Mouse (Mus musculus): ENCODE results near the gene Ankmy2. TPM values are rescaled to one million over a fixed set of nuclear protein-coding genes. Genes with fewer than 3 reads are reported as not detected.
A peak's percentile ranks its signal among the peaks of the same experiment; 100 is the strongest.

The Ankmy2 gene
- polyA plus RNA-seq, 1 experiment from 2014 or later, result 42.6 TPM

DNA sequence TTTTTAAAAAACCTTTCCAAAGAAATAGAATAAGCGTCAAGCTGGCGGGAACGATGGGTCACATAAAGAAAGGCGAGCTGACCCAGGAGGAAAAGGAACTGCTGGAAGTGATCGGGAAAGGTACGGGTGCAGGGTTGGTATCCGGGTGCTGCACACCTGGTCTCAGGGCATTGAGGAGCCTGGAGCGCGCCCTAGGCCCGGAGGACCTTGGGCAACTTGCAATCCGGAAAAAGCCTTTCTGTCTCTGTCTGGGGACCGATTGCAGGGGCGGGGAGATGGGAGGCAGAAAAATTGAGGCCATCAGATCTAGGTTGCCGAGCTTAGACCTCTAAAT is 357 bp downstream of the Ankmy2 start:
- H3K27me3 ChIP-seq (ENCODE audit: insufficient read depth, low read length), result no peaks in the 10 kb centered on the region
- 0 out of 2 replicates have a peak, but pooled peaks cover under 1% of the 10 kb centered on the region for H3K36me3 ChIP-seq (ENCODE audit: insufficient read depth)
- DNase-seq (no peak), ATAC-seq (ENCODE audit: insufficient read depth) (peak; percentile 52)
- H3K9me3 ChIP-seq (ENCODE audit: low read depth, low read length), result no peaks in the 10 kb centered on the region
- H3K4me1 ChIP-seq (ENCODE audit: insufficient read depth), result peaks cover 5% of the 10 kb centered on the region
- WGBS, result 0% methylated on average over 14 of the region's 14 CpGs
- H3K4me2 ChIP-seq, result peak overlapping the region; percentile 86
- H3K9ac ChIP-seq, result peak overlapping the region; percentile 86
- TF ChIP-seq CTCF (IDR thresholded peaks at IDR 0.05; ENCODE audit: low read depth), result no peak
- H3K27ac ChIP-seq (ENCODE audit: low read depth), result peak overlapping the region; percentile 96
- peak overlapping the region; percentile 86 for H3K4me3 ChIP-seq (ENCODE audit: low read depth, low read length)

DNA sequence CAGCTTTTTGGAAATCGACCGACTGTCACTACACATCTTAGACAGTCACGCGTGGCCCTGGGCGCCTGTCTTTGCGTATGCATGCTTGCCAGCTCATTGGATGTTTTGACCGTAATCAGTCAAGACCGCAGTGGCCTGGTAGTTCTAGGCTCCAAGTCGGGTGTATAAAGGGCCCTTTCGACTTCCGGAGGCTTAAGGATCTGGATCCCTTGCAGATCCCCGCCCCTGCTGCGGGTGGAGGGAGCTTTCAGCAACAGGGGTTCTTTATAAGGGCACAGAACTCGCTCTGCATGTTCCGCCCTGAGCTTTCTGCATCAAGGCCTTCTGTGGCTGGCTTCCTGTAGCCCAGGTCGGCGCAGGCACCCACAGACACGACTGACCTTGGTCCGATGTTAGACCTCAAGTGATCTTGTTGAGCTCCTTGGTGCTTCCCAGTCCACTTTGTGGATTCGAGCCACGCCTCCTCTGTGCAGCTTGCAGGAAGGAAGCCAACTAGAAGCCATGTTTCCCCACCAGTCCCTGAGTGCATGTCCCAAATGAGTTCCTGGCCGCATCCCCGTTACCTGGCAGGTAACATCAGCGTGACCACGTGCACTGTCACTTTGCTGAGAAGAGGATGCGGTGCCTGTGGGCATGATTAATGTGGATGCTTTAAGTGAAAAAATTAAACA is 859 bp downstream of the Ankmy2 start, which contains the start of gene Bzw2:
Gene Bzw2 (minus strand): TSS at position 443 of the 671 bp plus-strand sequence.
- TF ChIP-seq CTCF (IDR thresholded peaks at IDR 0.05; ENCODE audit: low read depth), result no peak
- Histone ChIP-seq H3K9me3 (ENCODE audit: low read depth, low read length) (no peaks in the 10 kb centered on the region), H3K4me3 (ENCODE audit: low read depth, low read length) (peak within 1 kb of the TSS; percentile 86), H3K4me2 (peak within 1 kb of the TSS; percentile 86), H3K4me1 (ENCODE audit: insufficient read depth) (peaks cover 5% of the 10 kb centered on the region), H3K9ac (peak within 1 kb of the TSS; percentile 86), H3K36me3 (ENCODE audit: insufficient read depth) (0 out of 2 replicates have a peak, but pooled peaks cover 3% of the 10 kb centered on the region), H3K27ac (ENCODE audit: low read depth) (peak within 1 kb of the TSS; percentile 96), H3K27me3 (ENCODE audit: insufficient read depth, low read length) (no peaks in the 10 kb centered on the region)
- WGBS, result 2% methylated on average over 26 of the region's 26 CpGs
- ATAC-seq (ENCODE audit: insufficient read depth) (peak; percentile 58), DNase-seq (peak; percentile 89)

- H3K36me3 ChIP-seq (ENCODE audit: insufficient read depth), result 0 out of 2 replicates have a peak, but pooled peaks cover 10% of the 10 kb centered on the region
- H3K4me2 ChIP-seq, result no peak overlapping the region
- 62% methylated on average over 7 of the region's 7 CpGs for WGBS
- no peaks in the 10 kb centered on the region for H3K9me3 ChIP-seq (ENCODE audit: low read depth, low read length)
- H3K27me3 ChIP-seq (ENCODE audit: insufficient read depth, low read length), result no peaks in the 10 kb centered on the region
- ATAC-seq (ENCODE audit: insufficient read depth) (no peak), DNase-seq (no peak)
- no peak overlapping the region for H3K27ac ChIP-seq (ENCODE audit: low read depth)
- H3K4me1 ChIP-seq (ENCODE audit: insufficient read depth), result 0 out of 2 replicates have a peak, but pooled peaks cover 3% of the 10 kb centered on the region
- H3K9ac ChIP-seq, result no peak overlapping the region
- H3K4me3 ChIP-seq (ENCODE audit: low read depth, low read length), result no peak overlapping the region
- TF ChIP-seq CTCF (IDR thresholded peaks at IDR 0.05; ENCODE audit: low read depth), result no peak
Observed at GRCm38 (mm10) chr12:36164126-36164791, 7.3 kb downstream of the Ankmy2 start.

- no peak for TF ChIP-seq CTCF (IDR thresholded peaks at IDR 0.05; ENCODE audit: low read depth)
- ATAC-seq (ENCODE audit: insufficient read depth), result no peak
Observed at GRCm38 (mm10) chr12:36165299-36165698, 8.4 kb downstream of the Ankmy2 start.

DNA sequence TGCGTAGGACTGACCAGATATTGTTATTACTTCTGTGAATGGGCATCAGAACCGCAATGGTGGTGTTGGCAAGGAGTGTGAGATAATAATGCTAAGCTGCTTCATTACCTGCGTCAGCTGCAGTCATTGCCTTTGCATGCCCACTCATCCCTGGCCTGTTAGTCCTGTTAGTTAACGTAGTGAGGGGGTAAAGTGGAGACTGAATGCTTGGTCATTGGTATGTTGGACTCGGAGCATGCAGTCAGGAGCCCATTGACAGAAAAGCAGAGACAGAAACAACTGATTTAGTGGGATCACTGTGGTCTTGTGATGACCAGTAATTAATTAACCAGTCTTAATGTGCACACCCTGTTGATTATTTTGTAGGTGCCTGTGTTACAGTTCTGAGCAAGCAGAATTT is 20.3 kb downstream of the Ankmy2 start:
- 89% methylated on average over 5 of the region's 5 CpGs for WGBS
- H3K4me2 ChIP-seq, result no peak overlapping the region
- ATAC-seq (ENCODE audit: insufficient read depth) (no peak), DNase-seq (no peak)
- H3K9me3 ChIP-seq (ENCODE audit: low read depth, low read length), result no peaks in the 10 kb centered on the region
- no peaks in the 10 kb centered on the region for H3K4me1 ChIP-seq (ENCODE audit: insufficient read depth)
- H3K27me3 ChIP-seq (ENCODE audit: insufficient read depth, low read length), result no peaks in the 10 kb centered on the region
- H3K4me3 ChIP-seq (ENCODE audit: low read depth, low read length), result no peak overlapping the region
- H3K9ac ChIP-seq, result no peak overlapping the region
- H3K36me3 ChIP-seq (ENCODE audit: insufficient read depth), result peaks cover 55% of the 10 kb centered on the region
- TF ChIP-seq CTCF (IDR thresholded peaks at IDR 0.05; ENCODE audit: low read depth), result no peak
- H3K27ac ChIP-seq (ENCODE audit: low read depth), result no peak overlapping the region

More at GRCm38 (mm10) chr12:36165299-36165698, 8.4 kb downstream of the Ankmy2 start:
- Histone ChIP-seq H3K27ac (ENCODE audit: low read depth) (no peak overlapping the region), H3K4me3 (ENCODE audit: low read depth, low read length) (no peak overlapping the region), H3K4me2 (no peak overlapping the region), H3K36me3 (ENCODE audit: insufficient read depth) (peaks cover 16% of the 10 kb centered on the region; the same call in 1 of the 2 replicates), H3K9me3 (ENCODE audit: low read depth, low read length) (no peaks in the 10 kb centered on the region), H3K9ac (no peak overlapping the region), H3K27me3 (ENCODE audit: insufficient read depth, low read length) (no peaks in the 10 kb centered on the region), H3K4me1 (ENCODE audit: insufficient read depth) (0 out of 2 replicates have a peak, but pooled peaks cover 3% of the 10 kb centered on the region)
- 58% methylated on average over 1 of the region's 1 CpGs for WGBS
- no peak for DNase-seq

DNA sequence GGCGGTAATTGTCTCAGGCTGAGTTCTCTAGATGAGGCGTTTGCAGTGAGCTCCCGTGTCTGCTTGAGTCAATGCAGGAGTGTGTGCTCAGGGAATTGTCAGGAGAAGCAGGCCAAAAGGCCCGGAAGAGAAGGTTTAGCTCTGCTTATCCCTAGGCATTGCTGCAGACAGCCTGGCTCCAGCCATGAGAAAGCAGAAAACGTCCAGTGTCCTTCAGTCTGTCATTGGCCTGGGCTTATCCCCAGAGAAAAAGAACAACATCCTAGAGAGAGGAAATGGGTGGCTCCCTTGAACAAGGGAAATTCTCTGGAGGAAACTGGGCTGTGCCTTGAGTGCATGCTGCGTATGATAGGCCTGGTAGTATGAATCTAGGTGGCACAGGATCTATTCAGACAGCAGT is 25.7 kb downstream of the Ankmy2 start:
- ATAC-seq (ENCODE audit: insufficient read depth) (no peak), DNase-seq (peak; percentile 10)
- Histone ChIP-seq H3K4me3 (ENCODE audit: low read depth, low read length) (no peak overlapping the region), H3K9me3 (ENCODE audit: low read depth, low read length) (no peaks in the 10 kb centered on the region), H3K9ac (no peak overlapping the region), H3K4me1 (ENCODE audit: insufficient read depth) (no peaks in the 10 kb centered on the region), H3K36me3 (ENCODE audit: insufficient read depth) (peaks cover 56% of the 10 kb centered on the region), H3K27ac (ENCODE audit: low read depth) (no peak overlapping the region), H3K4me2 (no peak overlapping the region), H3K27me3 (ENCODE audit: insufficient read depth, low read length) (no peaks in the 10 kb centered on the region)
- TF ChIP-seq CTCF (IDR thresholded peaks at IDR 0.05; ENCODE audit: low read depth), result no peak
- 70% methylated on average over 6 of the region's 6 CpGs for WGBS

DNA sequence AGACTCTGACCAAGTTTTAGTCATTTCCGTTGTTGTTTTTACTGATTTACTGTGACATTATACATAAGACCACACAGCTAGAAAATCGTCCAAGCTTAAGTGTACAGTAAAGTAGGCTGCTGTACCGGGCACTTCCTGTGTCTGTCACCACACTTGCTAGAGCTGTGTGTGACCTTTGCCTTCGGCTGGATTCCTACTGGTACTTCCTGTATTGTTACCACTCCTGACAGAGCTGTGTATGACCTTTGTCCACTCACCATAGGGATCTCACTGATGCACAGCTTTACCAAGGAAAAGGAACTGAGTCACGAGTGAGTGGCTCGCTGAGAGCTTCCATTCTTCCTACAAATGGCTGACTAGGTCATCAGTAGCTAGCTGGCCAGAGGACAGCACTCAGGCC is 30.2 kb downstream of the Ankmy2 start:
- H3K36me3 ChIP-seq (ENCODE audit: insufficient read depth), result peaks cover 83% of the 10 kb centered on the region
- H3K4me2 ChIP-seq, result no peak overlapping the region

More for the DNA sequence above, 30.2 kb downstream of the Ankmy2 start:
- no peak overlapping the region for H3K27ac ChIP-seq (ENCODE audit: low read depth)
- H3K4me1 ChIP-seq (ENCODE audit: insufficient read depth), result no peaks in the 10 kb centered on the region
- ATAC-seq (ENCODE audit: insufficient read depth) (no peak), DNase-seq (no peak)
- 65% methylated on average over 6 of the region's 6 CpGs for WGBS
- TF ChIP-seq CTCF (IDR thresholded peaks at IDR 0.05; ENCODE audit: low read depth), result no peak
- H3K4me3 ChIP-seq (ENCODE audit: low read depth, low read length), result no peak overlapping the region
- no peaks in the 10 kb centered on the region for H3K27me3 ChIP-seq (ENCODE audit: insufficient read depth, low read length)
- no peak overlapping the region for H3K9ac ChIP-seq
- H3K9me3 ChIP-seq (ENCODE audit: low read depth, low read length), result no peaks in the 10 kb centered on the region

Data from lung, embryonic 14.5 days (tissue).